Mouse (Mus musculus) 416B (cell line): Measurements from ENCODE around the gene Pitpnc1.

Experiments used
- DNase-seq: peaks from one replicate; pipeline ENCODE4 v3.0.0; 2011; ENCODE audit warnings: low read depth

Gene Pitpnc1

GRCm38 (mm10) chr11:107327326-107327725 is 143.2 kb downstream of the Pitpnc1 start:
- DNase-seq, result no peak

- no peak for DNase-seq
Measured at GRCm38 (mm10) chr11:107325739-107326725, 144.5 kb downstream of the Pitpnc1 start.

GRCm38 (mm10) chr11:107325226-107325625 is 145.3 kb downstream of the Pitpnc1 start:
- DNase-seq, result no peak

GRCm38 (mm10) chr11:107323173-107323572 is 147.3 kb downstream of the Pitpnc1 start:
- no peak for DNase-seq

GRCm38 (mm10) chr11:107322226-107322625 is 148.3 kb downstream of the Pitpnc1 start:
- DNase-seq, result no peak

GRCm38 (mm10) chr11:107321819-107322218 is 148.7 kb downstream of the Pitpnc1 start:
- DNase-seq, result peak; percentile 45

GRCm38 (mm10) chr11:107319861-107320260 is 150.6 kb downstream of the Pitpnc1 start:
- no peak for DNase-seq

GRCm38 (mm10) chr11:107317653-107318281 is 152.7 kb downstream of the Pitpnc1 start:
- peak; percentile 33 for DNase-seq

- DNase-seq, result no peak
Measured at GRCm38 (mm10) chr11:107315475-107315874, 155.0 kb downstream of the Pitpnc1 start.

GRCm38 (mm10) chr11:107310338-107311121 is 160.0 kb downstream of the Pitpnc1 start:
- DNase-seq, result no peak

GRCm38 (mm10) chr11:107306170-107306569 is 164.3 kb downstream of the Pitpnc1 start:
- no peak for DNase-seq

- DNase-seq, result no peak
Measured at GRCm38 (mm10) chr11:107302141-107302540, 168.4 kb downstream of the Pitpnc1 start.

- DNase-seq, result peak; percentile 21
Measured at GRCm38 (mm10) chr11:107300235-107300634, 170.3 kb downstream of the Pitpnc1 start.

GRCm38 (mm10) chr11:107299511-107300120 is 170.9 kb downstream of the Pitpnc1 start:
- DNase-seq, result no peak

GRCm38 (mm10) chr11:107296176-107296575 is 174.3 kb downstream of the Pitpnc1 start:
- peak; percentile 79 for DNase-seq

GRCm38 (mm10) chr11:107292036-107292435 is 178.5 kb downstream of the Pitpnc1 start:
- no peak for DNase-seq

- DNase-seq, result no peak
Measured at GRCm38 (mm10) chr11:107288186-107288563, 182.3 kb downstream of the Pitpnc1 start.

- DNase-seq, result peak; percentile 39
Measured at GRCm38 (mm10) chr11:107287215-107288185, 183.0 kb downstream of the Pitpnc1 start.

GRCm38 (mm10) chr11:107285731-107286130 is 184.8 kb downstream of the Pitpnc1 start:
- no peak for DNase-seq

GRCm38 (mm10) chr11:107283632-107284031 is 186.9 kb downstream of the Pitpnc1 start:
- no peak for DNase-seq

GRCm38 (mm10) chr11:107282481-107282880 is 188.0 kb downstream of the Pitpnc1 start:
- DNase-seq, result no peak
